16 mouse cellular contexts compared by ENCODE assay signal in genomic region chr12:73403906-73404474, GRCm38 (mm10).
DNase-seq lines count a peak whose midpoint lies in the region; ATAC-seq and TF ChIP-seq lines count a peak whose summit lies in the region.
"Had no signal": no experiment of that assay in that cellular context is flagged by ENCODE, and none has a peak within 500 bp of the region (broad histone marks: within the 10 kb centered on the region; RNA-seq: fewer than 3 reads in every experiment).

No protein-coding gene starts in this region.

- DNase-seq in adrenal gland, postnatal 10 days: peak; percentile 38
- no peak for DNase-seq in adrenal gland, adult 2 months
- no peak for DNase-seq in stomach, postnatal 0 days (ENCODE audit: low spot score)
- no peak for DNase-seq in forebrain, postnatal 0 days
- DNase-seq in spleen, postnatal 14 days (ENCODE audit: low spot score in 2 of 2): no peak
- DNase-seq: kidney, adult 11 months; kidney, postnatal 14 days; layer of hippocampus, adult 9-11 months; lung, embryonic 14.5 days had no signal

- no peak for TF ChIP-seq CTCF in stomach, postnatal 0 days (IDR thresholded peaks at IDR 0.05; ENCODE audit: low read depth)
- no peak for TF ChIP-seq CTCF in forebrain, postnatal 0 days (IDR thresholded peaks at IDR 0.05; ENCODE audit: low read depth)

- H3K9ac ChIP-seq in stomach, embryonic 16.5 days (ENCODE audit: low read length): no peak overlapping the region
- H3K9ac ChIP-seq in stomach, postnatal 0 days (ENCODE audit: low read length): no peak overlapping the region
- no peak overlapping the region for H3K9ac ChIP-seq in heart, embryonic 15.5 days
- no peak overlapping the region for H3K9ac ChIP-seq in forebrain, postnatal 0 days
- H3K9ac ChIP-seq: lung, embryonic 14.5 days; midbrain, embryonic 15.5 days had no signal

- H3K4me3 ChIP-seq in stomach, embryonic 16.5 days (replicated peaks; ENCODE audit: low read length): no peak overlapping the region
- no peak overlapping the region for H3K4me3 ChIP-seq in stomach, postnatal 0 days (ENCODE audit: low read depth, low read length)
- H3K4me3 ChIP-seq in heart, embryonic 15.5 days: no peak overlapping the region
- H3K4me3 ChIP-seq in myocyte: no peak overlapping the region
- H3K4me3 ChIP-seq in forebrain, postnatal 0 days (ENCODE audit: low read depth, low read length): no peak overlapping the region
- H3K4me3 ChIP-seq: midbrain, embryonic 15.5 days had no signal

- no peak for TF ChIP-seq EP300 in stomach, postnatal 0 days (optimal IDR thresholded peaks at IDR 0.05)

- peak; percentile 30; the same call in 1 of the 2 replicates for ATAC-seq in stomach, embryonic 16.5 days (ENCODE audit: insufficient read depth, low FRiP score)
- ATAC-seq in stomach, postnatal 0 days (ENCODE audit: low FRiP score, low TSS enrichment): no peak
- ATAC-seq in heart, embryonic 15.5 days (replicated peaks; ENCODE audit: insufficient number of reproducible peaks, insufficient read depth, low FRiP score, low read depth): no peak
- no peak for ATAC-seq in forebrain, postnatal 0 days
- ATAC-seq: forebrain, embryonic 16.5 days; hindbrain, embryonic 16.5 days; midbrain, embryonic 15.5 days had no signal

- H3K4me2 ChIP-seq in stomach, embryonic 16.5 days (ENCODE audit: low read depth, low read length): no peak overlapping the region
- H3K4me2 ChIP-seq in stomach, postnatal 0 days (replicated peaks; ENCODE audit: low read depth): no peak overlapping the region
- H3K4me2 ChIP-seq in heart, embryonic 15.5 days: no peak overlapping the region
- peak overlapping the region; percentile 59 for H3K4me2 ChIP-seq in myocyte (ENCODE audit: low read depth)
- no peak overlapping the region for H3K4me2 ChIP-seq in forebrain, postnatal 0 days (ENCODE audit: low read depth)
- H3K4me2 ChIP-seq: liver, embryonic 11.5 days; lung, embryonic 14.5 days; midbrain, embryonic 15.5 days had no signal

- no peaks in the 10 kb centered on the region for H3K79me2 ChIP-seq in myocyte (ENCODE audit: control insufficient read depth, insufficient read depth)

- H3K27me3 ChIP-seq in stomach, embryonic 16.5 days (ENCODE audit: control insufficient read depth, insufficient read depth, low read length): no peaks in the 10 kb centered on the region
- H3K27me3 ChIP-seq in stomach, postnatal 0 days (ENCODE audit: control insufficient read depth, insufficient read depth, low read length): no peaks in the 10 kb centered on the region
- H3K27me3 ChIP-seq in heart, embryonic 15.5 days: no peaks in the 10 kb centered on the region
- no peaks in the 10 kb centered on the region for H3K27me3 ChIP-seq in myocyte (ENCODE audit: control insufficient read depth, insufficient read depth, insufficient read length)
- no peaks in the 10 kb centered on the region for H3K27me3 ChIP-seq in forebrain, postnatal 0 days (ENCODE audit: insufficient read depth, low read length)
- H3K27me3 ChIP-seq: midbrain, embryonic 15.5 days had no signal

- no peak for TF ChIP-seq POLR2A in myocyte (IDR thresholded peaks at IDR 0.05; ENCODE audit: insufficient read length, low read depth)

- H3K27ac ChIP-seq in stomach, embryonic 16.5 days (ENCODE audit: low read length): no peak overlapping the region
- no peak overlapping the region for H3K27ac ChIP-seq in stomach, postnatal 0 days (replicated peaks)
- H3K27ac ChIP-seq in heart, embryonic 15.5 days: peak overlapping the region; percentile 96
- no peak overlapping the region for H3K27ac ChIP-seq in forebrain, postnatal 0 days (ENCODE audit: low read depth, low read length)
- H3K27ac ChIP-seq: midbrain, embryonic 15.5 days had no signal

- H3ac ChIP-seq in myocyte (ENCODE audit: control insufficient read depth, insufficient read length): no peak overlapping the region

- H3K4me1 ChIP-seq in stomach, embryonic 16.5 days (ENCODE audit: control insufficient read depth, insufficient read depth, low read length): 0 out of 2 replicates have a peak, but pooled peaks cover 2% of the 10 kb centered on the region
- H3K4me1 ChIP-seq in stomach, postnatal 0 days (replicated peaks; ENCODE audit: control insufficient read depth, insufficient read depth): no peaks in the 10 kb centered on the region
- peaks cover 44% of the 10 kb centered on the region for H3K4me1 ChIP-seq in heart, embryonic 15.5 days (replicated peaks)
- no peaks in the 10 kb centered on the region for H3K4me1 ChIP-seq in forebrain, postnatal 0 days (ENCODE audit: insufficient read depth)
- H3K4me1 ChIP-seq: midbrain, embryonic 15.5 days had no signal

- 41% methylated on average over 13 of the region's 13 CpGs for WGBS in stomach, embryonic 16.5 days
- 45% methylated on average over 13 of the region's 13 CpGs for WGBS in stomach, postnatal 0 days
- WGBS in heart, embryonic 15.5 days: 40% methylated on average over 13 of the region's 13 CpGs
- 86% methylated on average over 13 of the region's 13 CpGs for WGBS in forebrain, postnatal 0 days

- H3K36me3 ChIP-seq in stomach, embryonic 16.5 days (ENCODE audit: control insufficient read depth, insufficient read depth, low read length): no peaks in the 10 kb centered on the region
- no peaks in the 10 kb centered on the region for H3K36me3 ChIP-seq in stomach, postnatal 0 days (ENCODE audit: control insufficient read depth, insufficient read depth, low read length)
- no peaks in the 10 kb centered on the region for H3K36me3 ChIP-seq in heart, embryonic 15.5 days
- no peaks in the 10 kb centered on the region for H3K36me3 ChIP-seq in myocyte (ENCODE audit: control insufficient read depth, insufficient read depth)
- H3K36me3 ChIP-seq in forebrain, postnatal 0 days (ENCODE audit: insufficient read depth): no peaks in the 10 kb centered on the region
- H3K36me3 ChIP-seq: midbrain, embryonic 15.5 days had no signal

- H3K9me3 ChIP-seq in stomach, embryonic 16.5 days (replicated peaks; ENCODE audit: control insufficient read depth, low read length): no peaks in the 10 kb centered on the region
- no peaks in the 10 kb centered on the region for H3K9me3 ChIP-seq in stomach, postnatal 0 days (ENCODE audit: control insufficient read depth, low read length)
- H3K9me3 ChIP-seq in heart, embryonic 15.5 days (replicated peaks): no peaks in the 10 kb centered on the region
- H3K9me3 ChIP-seq in forebrain, postnatal 0 days (ENCODE audit: low read length): no peaks in the 10 kb centered on the region
- H3K9me3 ChIP-seq: midbrain, embryonic 15.5 days had no signal

TF ChIP-seq in myocyte, 11 proteins besides CTCF, POLR2A, EP300 and RAD21:
- TF ChIP-seq TCF12 (IDR thresholded peaks at IDR 0.05; ENCODE audit: insufficient read depth, poor library complexity, severe bottlenecking): peak; percentile 46
- no peak for TF ChIP-seq REST (IDR thresholded peaks at IDR 0.05; ENCODE audit: insufficient read depth, insufficient read length)
- peak; percentile 23; the same call in 1 of the 2 replicates for TF ChIP-seq CEBPB (IDR thresholded peaks at IDR 0.05; ENCODE audit: insufficient read depth, poor library complexity, severe bottlenecking)
- TF ChIP-seq MYOG (IDR thresholded peaks at IDR 0.05; ENCODE audit: control insufficient read depth in 1 of 3, insufficient read depth in 1 of 3, insufficient read length in 2 of 3, low read depth in 2 of 3): peak; percentile 2 to 78 (median 19)
- TF ChIP-seq USF1 (IDR thresholded peaks at IDR 0.05; ENCODE audit: low read depth): no peak
- peak; percentile 51 for TF ChIP-seq TCF3 (IDR thresholded peaks at IDR 0.05; ENCODE audit: insufficient read length, low read depth)
- TF ChIP-seq MYOD1 (IDR thresholded peaks at IDR 0.05; ENCODE audit: control insufficient read depth in 1 of 3, insufficient read length in 2 of 3, low read depth in 2 of 3): peak; percentile 67 to 93 (median 90)
